Comparison of ENCODE assay signal across 8 mouse cellular contexts in genomic region chr13:37513905-37514607, GRCm38 (mm10).
A peak's percentile ranks its signal among the peaks of the same experiment; 100 is the strongest.
DNase-seq lines count a peak whose midpoint lies in the region; ATAC-seq lines count a peak whose summit lies in the region.

No protein-coding gene starts in this region.

- H3K4me2 ChIP-seq in limb, embryonic 12.5 days: peak overlapping the region; percentile 43
- peak overlapping the region; percentile 45 for H3K4me2 ChIP-seq in midbrain, embryonic 14.5 days (ENCODE audit: low read length)

- peak overlapping the region; percentile 16 for H3K4me3 ChIP-seq in limb, embryonic 12.5 days (replicated peaks)
- H3K4me3 ChIP-seq in midbrain, embryonic 14.5 days (replicated peaks; ENCODE audit: low read depth, low read length): no peak overlapping the region; the same call in 1 of the 2 replicates

- no peak for ATAC-seq in limb, embryonic 12.5 days (ENCODE audit: insufficient number of reproducible peaks, insufficient read depth, low FRiP score, low TSS enrichment, low read depth)
- ATAC-seq in midbrain, embryonic 14.5 days (ENCODE audit: low FRiP score, low TSS enrichment): peak; percentile 76

- H3K9me3 ChIP-seq in limb, embryonic 12.5 days: no peaks in the 10 kb centered on the region
- no peaks in the 10 kb centered on the region for H3K9me3 ChIP-seq in midbrain, embryonic 14.5 days (ENCODE audit: control insufficient read depth, low read length)

- no peaks in the 10 kb centered on the region for H3K27me3 ChIP-seq in limb, embryonic 12.5 days
- H3K27me3 ChIP-seq in midbrain, embryonic 14.5 days (ENCODE audit: control insufficient read depth, insufficient read depth, low read length): 0 out of 2 replicates have a peak, but pooled peaks cover 4% of the 10 kb centered on the region

- H3K36me3 ChIP-seq in limb, embryonic 12.5 days: no peaks in the 10 kb centered on the region
- no peaks in the 10 kb centered on the region for H3K36me3 ChIP-seq in midbrain, embryonic 14.5 days (ENCODE audit: control insufficient read depth, insufficient read depth, low read length)

- H3K27ac ChIP-seq in limb, embryonic 12.5 days: peak overlapping the region; percentile 64
- H3K27ac ChIP-seq in midbrain, embryonic 14.5 days (replicated peaks; ENCODE audit: low read depth, low read length): peak overlapping the region; percentile 71

- WGBS in limb, embryonic 12.5 days: 10% methylated on average over 23 of the region's 23 CpGs
- WGBS in midbrain, embryonic 14.5 days: 2% methylated on average over 23 of the region's 23 CpGs

- H3K4me1 ChIP-seq in limb, embryonic 12.5 days (replicated peaks): peaks cover 22% of the 10 kb centered on the region
- peaks cover 23% of the 10 kb centered on the region for H3K4me1 ChIP-seq in midbrain, embryonic 14.5 days (ENCODE audit: control insufficient read depth, insufficient read depth, low read length)

- peak overlapping the region; percentile 37; the same call in 1 of the 2 replicates for H3K9ac ChIP-seq in limb, embryonic 12.5 days (replicated peaks)
- H3K9ac ChIP-seq in midbrain, embryonic 14.5 days (replicated peaks; ENCODE audit: low read length): peak overlapping the region; percentile 43; the same call in 1 of the 2 replicates

- DNase-seq in brain, adult 2 months (ENCODE audit: low read depth, low spot score): peak; percentile 70
- DNase-seq in embryo, embryonic 9.5 days (ENCODE audit: extremely low spot score): peak; percentile 82
- peak; percentile 79 to 89 for DNase-seq in heart, adult 9 months (ENCODE audit: low spot score in 2 of 2)
- DNase-seq in kidney, adult 8-10 months: peak; percentile 60 to 71
- DNase-seq in midbrain, embryonic 14.5 days: peak; percentile 86
- DNase-seq in testis, postnatal 10 days (ENCODE audit: low spot score): peak; percentile 52
- DNase-seq in spleen, postnatal 14 days (ENCODE audit: low spot score in 2 of 2): no peak

Comparison
In these comparisons a context has a peak if more than half of its experiments do, and no peak if none do; other contexts are left out.
1. DNase-seq: peak in brain, adult 2 months (single experiment), embryo, embryonic 9.5 days (single experiment), heart, adult 9 months (2 of 2), kidney, adult 8-10 months (2 of 2), midbrain, embryonic 14.5 days (single experiment) and testis, postnatal 10 days (single experiment); none in spleen, postnatal 14 days (0 of 2).